Mouse (Mus musculus): Measurements from ENCODE around the gene Gm21721. TPM values are rescaled to one million over a fixed set of nuclear protein-coding genes. Genes with fewer than 3 reads are reported as not detected.
"Not testable (repeated sequence)": the region's sequence is repeated elsewhere in the genome, so short reads cannot be mapped to it uniquely, and the experiment has no call there.

Gene Gm21721
- polyA plus RNA-seq (2011; ENCODE audit: insufficient read length, low read depth, missing spikeins) = not detected in 2 replicates

GRCm38 (mm10) chrY:9202090-9202489 is at the start of gene Gm21721:
Gm21721 (minus strand) TSS chrY:9202190.
- not testable (repeated sequence) for H3K4me1 ChIP-seq (ENCODE audit: control insufficient read depth, insufficient read depth, low read length); H3K4me3 ChIP-seq (ENCODE audit: insufficient read depth, low read length); H3K27ac ChIP-seq (ENCODE audit: insufficient read depth, low read length)

Other genes with a start within 250 kb of the Gm21721 start
- not detected in 2 replicates for gene Gm21292, start 68.3 kb downstream of the Gm21721 start, polyA plus RNA-seq (2011; ENCODE audit: insufficient read length, low read depth, missing spikeins)
- gene Gm21812, start 145.0 kb upstream of the Gm21721 start, polyA plus RNA-seq (2011; ENCODE audit: insufficient read length, low read depth, missing spikeins) = not detected in 2 replicates
- not detected in 2 replicates for gene Gm21874, start 214.0 kb upstream of the Gm21721 start, polyA plus RNA-seq (2011; ENCODE audit: insufficient read length, low read depth, missing spikeins)